Mouse (Mus musculus): Measurements from ENCODE around the gene Nhp2. TPM values are rescaled to one million over a fixed set of nuclear protein-coding genes. Genes with fewer than 3 reads are reported as not detected.

Gene Nhp2
- polyA plus RNA-seq, 1 experiment from 2014 or later: 211 TPM

- 95% methylated on average over 13 of the region's 13 CpGs for WGBS
- no peak for ATAC-seq (ENCODE audit: low FRiP score, low TSS enrichment)
- H3K4me2 ChIP-seq (replicated peaks; ENCODE audit: low read depth, low read length): no peak overlapping the region
- peaks cover 8% of the 10 kb centered on the region; the same call in 1 of the 2 replicates for H3K4me1 ChIP-seq (ENCODE audit: control insufficient read depth, insufficient read depth, low read length)
- no peaks in the 10 kb centered on the region for H3K27me3 ChIP-seq (ENCODE audit: control insufficient read depth, insufficient read depth, low read length)
- no peaks in the 10 kb centered on the region for H3K9me3 ChIP-seq (ENCODE audit: control insufficient read depth, low read length)
- H3K4me3 ChIP-seq (ENCODE audit: low read length): no peak overlapping the region
- H3K9ac ChIP-seq (ENCODE audit: low read depth, low read length): no peak overlapping the region
- peaks cover 47% of the 10 kb centered on the region for H3K36me3 ChIP-seq (ENCODE audit: control insufficient read depth, insufficient read depth, low read length)
- no peak overlapping the region for H3K27ac ChIP-seq (ENCODE audit: low read depth, low read length)
Measured at GRCm38 (mm10) chr11:51586411-51586810, 33.1 kb upstream of the Nhp2 start.

- Histone ChIP-seq H3K27ac (ENCODE audit: low read depth, low read length) (no peak overlapping the region), H3K36me3 (ENCODE audit: control insufficient read depth, insufficient read depth, low read length) (peaks cover 53% of the 10 kb centered on the region), H3K9me3 (ENCODE audit: control insufficient read depth, low read length) (no peaks in the 10 kb centered on the region), H3K4me1 (ENCODE audit: control insufficient read depth, insufficient read depth, low read length) (peaks cover 8% of the 10 kb centered on the region; the same call in 1 of the 2 replicates), H3K27me3 (ENCODE audit: control insufficient read depth, insufficient read depth, low read length) (no peaks in the 10 kb centered on the region), H3K9ac (ENCODE audit: low read depth, low read length) (no peak overlapping the region; the same call in 1 of the 2 replicates), H3K4me2 (replicated peaks; ENCODE audit: low read depth, low read length) (no peak overlapping the region), H3K4me3 (ENCODE audit: low read length) (no peak overlapping the region)
- ATAC-seq (ENCODE audit: low FRiP score, low TSS enrichment): no peak
- 97% methylated on average over 1 of the region's 1 CpGs for WGBS
Measured at GRCm38 (mm10) chr11:51587059-51587458, 32.5 kb upstream of the Nhp2 start.

- H3K9ac ChIP-seq (ENCODE audit: low read depth, low read length): no peak overlapping the region
- 97% methylated on average over 3 of the region's 3 CpGs for WGBS
- no peak overlapping the region for H3K4me2 ChIP-seq (replicated peaks; ENCODE audit: low read depth, low read length)
Measured at GRCm38 (mm10) chr11:51588833-51589232, 30.7 kb upstream of the Nhp2 start.

GRCm38 (mm10) chr11:51590002-51590401 is 29.5 kb upstream of the Nhp2 start:
- Histone ChIP-seq H3K9me3 (ENCODE audit: control insufficient read depth, low read length) (no peaks in the 10 kb centered on the region), H3K27me3 (ENCODE audit: control insufficient read depth, insufficient read depth, low read length) (no peaks in the 10 kb centered on the region), H3K4me2 (replicated peaks; ENCODE audit: low read depth, low read length) (no peak overlapping the region), H3K36me3 (ENCODE audit: control insufficient read depth, insufficient read depth, low read length) (peaks cover 79% of the 10 kb centered on the region), H3K27ac (ENCODE audit: low read depth, low read length) (no peak overlapping the region), H3K4me3 (ENCODE audit: low read length) (no peak overlapping the region), H3K4me1 (ENCODE audit: control insufficient read depth, insufficient read depth, low read length) (no peaks in the 10 kb centered on the region; the same call in 1 of the 2 replicates), H3K9ac (ENCODE audit: low read depth, low read length) (no peak overlapping the region)
- ATAC-seq (ENCODE audit: low FRiP score, low TSS enrichment): no peak

More at GRCm38 (mm10) chr11:51588833-51589232, 30.7 kb upstream of the Nhp2 start:
- no peak overlapping the region for H3K27ac ChIP-seq (ENCODE audit: low read depth, low read length)
- H3K4me3 ChIP-seq (ENCODE audit: low read length): no peak overlapping the region
- H3K4me1 ChIP-seq (ENCODE audit: control insufficient read depth, insufficient read depth, low read length): peaks cover 3% of the 10 kb centered on the region; the same call in 1 of the 2 replicates
- H3K9me3 ChIP-seq (ENCODE audit: control insufficient read depth, low read length): no peaks in the 10 kb centered on the region
- H3K27me3 ChIP-seq (ENCODE audit: control insufficient read depth, insufficient read depth, low read length): no peaks in the 10 kb centered on the region
- peaks cover 70% of the 10 kb centered on the region for H3K36me3 ChIP-seq (ENCODE audit: control insufficient read depth, insufficient read depth, low read length)
- ATAC-seq (ENCODE audit: low FRiP score, low TSS enrichment): no peak

GRCm38 (mm10) chr11:51591168-51591567 is 28.4 kb upstream of the Nhp2 start:
- Histone ChIP-seq H3K9ac (ENCODE audit: low read depth, low read length) (no peak overlapping the region), H3K27me3 (ENCODE audit: control insufficient read depth, insufficient read depth, low read length) (no peaks in the 10 kb centered on the region), H3K4me2 (replicated peaks; ENCODE audit: low read depth, low read length) (no peak overlapping the region), H3K4me3 (ENCODE audit: low read length) (no peak overlapping the region), H3K4me1 (ENCODE audit: control insufficient read depth, insufficient read depth, low read length) (no peaks in the 10 kb centered on the region), H3K9me3 (ENCODE audit: control insufficient read depth, low read length) (no peaks in the 10 kb centered on the region), H3K27ac (ENCODE audit: low read depth, low read length) (no peak overlapping the region), H3K36me3 (ENCODE audit: control insufficient read depth, insufficient read depth, low read length) (peaks cover 90% of the 10 kb centered on the region)
- 49% methylated on average over 7 of the region's 7 CpGs for WGBS
- no peak for ATAC-seq (ENCODE audit: low FRiP score, low TSS enrichment)

GRCm38 (mm10) chr11:51591915-51592314 is 27.6 kb upstream of the Nhp2 start:
- H3K4me3 ChIP-seq (ENCODE audit: low read length): no peak overlapping the region
- H3K4me1 ChIP-seq (ENCODE audit: control insufficient read depth, insufficient read depth, low read length): no peaks in the 10 kb centered on the region
- H3K4me2 ChIP-seq (replicated peaks; ENCODE audit: low read depth, low read length): no peak overlapping the region
- no peak overlapping the region for H3K27ac ChIP-seq (ENCODE audit: low read depth, low read length)
- 86% methylated on average over 7 of the region's 7 CpGs for WGBS
- ATAC-seq (ENCODE audit: low FRiP score, low TSS enrichment): no peak
- no peak overlapping the region for H3K9ac ChIP-seq (ENCODE audit: low read depth, low read length)
- no peaks in the 10 kb centered on the region for H3K27me3 ChIP-seq (ENCODE audit: control insufficient read depth, insufficient read depth, low read length)
- H3K9me3 ChIP-seq (ENCODE audit: control insufficient read depth, low read length): no peaks in the 10 kb centered on the region
- H3K36me3 ChIP-seq (ENCODE audit: control insufficient read depth, insufficient read depth, low read length): peaks cover 91% of the 10 kb centered on the region

GRCm38 (mm10) chr11:51593368-51593767 is 26.2 kb upstream of the Nhp2 start:
- no peak for ATAC-seq (ENCODE audit: low FRiP score, low TSS enrichment)
- H3K9ac ChIP-seq (ENCODE audit: low read depth, low read length): no peak overlapping the region
- WGBS: 91% methylated on average over 4 of the region's 4 CpGs

GRCm38 (mm10) chr11:51593849-51594248 is 25.7 kb upstream of the Nhp2 start:
- WGBS: 88% methylated on average over 6 of the region's 6 CpGs
- no peak overlapping the region for H3K9ac ChIP-seq (ENCODE audit: low read depth, low read length)
- no peaks in the 10 kb centered on the region for H3K4me1 ChIP-seq (ENCODE audit: control insufficient read depth, insufficient read depth, low read length)
- H3K36me3 ChIP-seq (ENCODE audit: control insufficient read depth, insufficient read depth, low read length): peaks cover 92% of the 10 kb centered on the region
- no peak overlapping the region for H3K4me3 ChIP-seq (ENCODE audit: low read length)
- H3K9me3 ChIP-seq (ENCODE audit: control insufficient read depth, low read length): no peaks in the 10 kb centered on the region
- H3K27ac ChIP-seq (ENCODE audit: low read depth, low read length): no peak overlapping the region
- no peaks in the 10 kb centered on the region for H3K27me3 ChIP-seq (ENCODE audit: control insufficient read depth, insufficient read depth, low read length)
- H3K4me2 ChIP-seq (replicated peaks; ENCODE audit: low read depth, low read length): no peak overlapping the region
- ATAC-seq (ENCODE audit: low FRiP score, low TSS enrichment): no peak

More at GRCm38 (mm10) chr11:51593368-51593767, 26.2 kb upstream of the Nhp2 start:
- no peaks in the 10 kb centered on the region for H3K4me1 ChIP-seq (ENCODE audit: control insufficient read depth, insufficient read depth, low read length)
- no peak overlapping the region for H3K4me3 ChIP-seq (ENCODE audit: low read length)
- no peaks in the 10 kb centered on the region for H3K27me3 ChIP-seq (ENCODE audit: control insufficient read depth, insufficient read depth, low read length)
- peaks cover 91% of the 10 kb centered on the region for H3K36me3 ChIP-seq (ENCODE audit: control insufficient read depth, insufficient read depth, low read length)
- no peak overlapping the region for H3K4me2 ChIP-seq (replicated peaks; ENCODE audit: low read depth, low read length)
- no peak overlapping the region for H3K27ac ChIP-seq (ENCODE audit: low read depth, low read length)
- H3K9me3 ChIP-seq (ENCODE audit: control insufficient read depth, low read length): no peaks in the 10 kb centered on the region

GRCm38 (mm10) chr11:51594715-51595350 is 24.7 kb upstream of the Nhp2 start:
- WGBS: 68% methylated on average over 3 of the region's 3 CpGs
- no peaks in the 10 kb centered on the region for H3K27me3 ChIP-seq (ENCODE audit: control insufficient read depth, insufficient read depth, low read length)
- no peak overlapping the region for H3K4me2 ChIP-seq (replicated peaks; ENCODE audit: low read depth, low read length)
- no peaks in the 10 kb centered on the region for H3K9me3 ChIP-seq (ENCODE audit: control insufficient read depth, low read length)
- peaks cover 92% of the 10 kb centered on the region for H3K36me3 ChIP-seq (ENCODE audit: control insufficient read depth, insufficient read depth, low read length)
- no peak overlapping the region for H3K9ac ChIP-seq (ENCODE audit: low read depth, low read length)
- H3K27ac ChIP-seq (ENCODE audit: low read depth, low read length): no peak overlapping the region
- ATAC-seq (ENCODE audit: low FRiP score, low TSS enrichment): no peak
- no peaks in the 10 kb centered on the region for H3K4me1 ChIP-seq (ENCODE audit: control insufficient read depth, insufficient read depth, low read length)
- no peak overlapping the region for H3K4me3 ChIP-seq (ENCODE audit: low read length)

Measured in kidney, embryonic 14.5 days (tissue).